Mouse (Mus musculus): ENCODE results near the gene Slc25a14. TPM values are rescaled to one million over a fixed set of nuclear protein-coding genes. Genes with fewer than 3 reads are reported as not detected.

Gene Slc25a14
- total RNA-seq (2021), result 7.1 and 8.2 TPM in 2 replicates
- long read RNA-seq, experiment 1, partial matches to known transcripts, result 5 of 13 reads
- long read RNA-seq, experiment 1, other reads (novel, unspliced or antisense), result 8 of 13 reads
- long read RNA-seq, experiment 2, partial matches to known transcripts, result 0 of 14 reads
- long read RNA-seq, experiment 2, other reads (novel, unspliced or antisense), result 14 of 14 reads

GRCm38 (mm10) chrX:48623379-48624053, at the start of gene Slc25a14:
Gene Slc25a14 (plus strand): TSS chrX:48623413.
- DNase-seq, result peak; percentile 86

- no peak for DNase-seq
Measured at GRCm38 (mm10) chrX:48583332-48583731, 39.9 kb upstream of the Slc25a14 start.

GRCm38 (mm10) chrX:48593721-48594098, 29.5 kb upstream of the Slc25a14 start:
- no peak for DNase-seq

GRCm38 (mm10) chrX:48594099-48594760, 29.0 kb upstream of the Slc25a14 start, which contains the start of gene Zfp280c:
Gene Zfp280c (minus strand): TSS chrX:48594504.
- DNase-seq, result peak; percentile 81

- no peak for DNase-seq
Measured at GRCm38 (mm10) chrX:48596053-48596452, 27.2 kb upstream of the Slc25a14 start.

GRCm38 (mm10) chrX:48596906-48597305, 26.3 kb upstream of the Slc25a14 start:
- no peak for DNase-seq

GRCm38 (mm10) chrX:48604872-48605271, 18.3 kb upstream of the Slc25a14 start:
- DNase-seq, result no peak

GRCm38 (mm10) chrX:48623049-48623378, 199 bp upstream of the Slc25a14 start:
- DNase-seq, result no peak

GRCm38 (mm10) chrX:48624054-48624420, 824 bp downstream of the Slc25a14 start:
- no peak for DNase-seq

- DNase-seq, result peak; percentile 4
Measured at GRCm38 (mm10) chrX:48637032-48637431, 13.8 kb downstream of the Slc25a14 start.

- DNase-seq, result peak; percentile 41
Measured at GRCm38 (mm10) chrX:48644122-48644521, 20.9 kb downstream of the Slc25a14 start.

- DNase-seq, result no peak
Measured at GRCm38 (mm10) chrX:48666807-48667206, 43.6 kb downstream of the Slc25a14 start.

- peak; percentile 18 for DNase-seq
Measured at GRCm38 (mm10) chrX:48669588-48669987, 46.4 kb downstream of the Slc25a14 start.

GRCm38 (mm10) chrX:48671714-48672113, 48.5 kb downstream of the Slc25a14 start:
- DNase-seq, result no peak

GRCm38 (mm10) chrX:48674171-48674570, 51.0 kb downstream of the Slc25a14 start, which contains the start of gene Gpr119:
Gene Gpr119 (minus strand): TSS chrX:48674478.
- peak; percentile 73 for DNase-seq

- peak; percentile 59 for DNase-seq
Measured at GRCm38 (mm10) chrX:48683451-48683850, 60.2 kb downstream of the Slc25a14 start.

- DNase-seq, result no peak
Measured at GRCm38 (mm10) chrX:48683857-48684256, 60.6 kb downstream of the Slc25a14 start.

GRCm38 (mm10) chrX:48694460-48694859, 71.2 kb downstream of the Slc25a14 start:
- no peak for DNase-seq

GRCm38 (mm10) chrX:48694864-48695371, 71.7 kb downstream of the Slc25a14 start, which contains the start of gene Rbmx2:
Gene Rbmx2 (plus strand): TSS chrX:48695004.
- DNase-seq, result peak; percentile 93

- DNase-seq, result no peak
Measured at GRCm38 (mm10) chrX:48709701-48710100, 86.5 kb downstream of the Slc25a14 start.
